Mouse (Mus musculus) limb, embryonic 14.5 days (tissue): ENCODE measurements around the gene Gmds. TPM values are rescaled to one million over a fixed set of nuclear protein-coding genes. Genes with fewer than 3 reads are reported as not detected.

Source experiments
- ATAC-seq: fragments of 200-750 bp; cut with Nextera tagmentation; 2 replicates; pipeline ENCODE4 v1.8.0; 2017; ENCODE audit warnings: low read depth, moderate number of reproducible peaks, moderate TSS enrichment; ENCODE audit not compliant: low FRiP score
- DNase-seq: peaks from one replicate; pipeline ENCODE4 v3.0.0-alpha.2; 2015; ENCODE audit warnings: low spot score
- H3K27ac ChIP-seq: fragments of 300-500 bp; sonication (generic); replicated peaks from 2 replicates; pipeline ENCODE4 v1.5.1; 2014; ENCODE audit warnings: low read depth, mild to moderate bottlenecking, low read length, moderate library complexity, mixed read lengths
- H3K27me3 ChIP-seq: fragments of 300-500 bp; sonication (generic); 2 replicates; pipeline ENCODE4 v1.6.1; 2014; ENCODE audit warnings: low read length, mixed read lengths; ENCODE audit not compliant: control insufficient read depth, insufficient read depth
- H3K36me3 ChIP-seq: fragments of 300-500 bp; sonication (generic); 2 replicates; pipeline ENCODE4 v1.6.1; 2014; ENCODE audit warnings: mild to moderate bottlenecking, low read length, moderate library complexity, mixed read lengths; ENCODE audit not compliant: control insufficient read depth, insufficient read depth
- H3K4me1 ChIP-seq: fragments of 300-500 bp; sonication (generic); 2 replicates; pipeline ENCODE4 v1.6.1; 2014; ENCODE audit warnings: antibody characterized with exemption, low read length, mixed read lengths; ENCODE audit not compliant: control insufficient read depth, insufficient read depth
- H3K4me2 ChIP-seq: fragments of 300-500 bp; sonication (generic); replicated peaks from 2 replicates; pipeline ENCODE4 v1.6.1; 2014; ENCODE audit warnings: low read depth, mild to moderate bottlenecking, low read length, moderate library complexity; ENCODE audit not compliant: severe bottlenecking
- H3K4me3 ChIP-seq: fragments of 300-500 bp; sonication (generic); replicated peaks from 2 replicates; pipeline ENCODE4 v1.5.1; 2014; ENCODE audit warnings: low read length
- H3K9ac ChIP-seq: fragments of 300-500 bp; sonication (generic); 2 replicates; pipeline ENCODE4 v1.6.1; 2014; ENCODE audit warnings: mild to moderate bottlenecking, low read depth, low read length, moderate library complexity; ENCODE audit not compliant: severe bottlenecking
- H3K9me3 ChIP-seq: fragments of 300-500 bp; sonication (generic); 2 replicates; pipeline ENCODE4 v1.6.1; 2016; ENCODE audit warnings: low read length; ENCODE audit not compliant: control insufficient read depth
- POLR2A ChIP-seq: fragments of 200-500 bp; IDR thresholded peaks from 2 replicates; pipeline ENCODE4 v1.8.0; 2012; ENCODE audit warnings: inconsistent platforms, mild to moderate bottlenecking, moderate library complexity, borderline replicate concordance; ENCODE audit not compliant: insufficient read depth, insufficient read length; ENCODE audit errors: extremely low read depth
- WGBS: fragments of 180-500 bp; shearing (Covaris S2); extraction: QIAGEN DNeasy Blood & Tissue Kit; methylation state at CpG from one replicate; pipeline ENCODE4 v1.1.7; 2014; 5-methylcytosine and 5-hydroxymethylcytosine counted together
- polyA plus RNA-seq, 2 experiments: library from polyadenylated mRNA; depleted of rRNA in 1 of 2; stranded (reverse) in 1 of 2; unstranded in 1 of 2; fragments of >200 nt; fragmentation: Nextera tagmentation in 1 of 2; extraction: Ambion mirVana in 1 of 2; gene quantifications; 2 replicates each; pipeline versions ENCODE4 v1.2.1 to v1.2.3; 2012 to 2014

The Gmds gene
- polyA plus RNA-seq, 2 experiments = 31.6 to 39.9 TPM

GRCm38 (mm10) chr13:31926599-31926998 is 411.9 kb downstream of the Gmds start:
- ATAC-seq (no peak), DNase-seq (no peak)
- no peak overlapping the region for H3K27ac ChIP-seq
- H3K27me3 ChIP-seq = no peaks in the 10 kb centered on the region
- H3K4me2 ChIP-seq = no peak overlapping the region
- no peaks in the 10 kb centered on the region for H3K4me1 ChIP-seq
- 76% methylated on average over 5 of the region's 5 CpGs for WGBS
- no peaks in the 10 kb centered on the region for H3K36me3 ChIP-seq
- no peak overlapping the region for H3K4me3 ChIP-seq
- no peak overlapping the region for H3K9ac ChIP-seq
- no peak for TF ChIP-seq POLR2A
- H3K9me3 ChIP-seq = no peaks in the 10 kb centered on the region

DNA sequence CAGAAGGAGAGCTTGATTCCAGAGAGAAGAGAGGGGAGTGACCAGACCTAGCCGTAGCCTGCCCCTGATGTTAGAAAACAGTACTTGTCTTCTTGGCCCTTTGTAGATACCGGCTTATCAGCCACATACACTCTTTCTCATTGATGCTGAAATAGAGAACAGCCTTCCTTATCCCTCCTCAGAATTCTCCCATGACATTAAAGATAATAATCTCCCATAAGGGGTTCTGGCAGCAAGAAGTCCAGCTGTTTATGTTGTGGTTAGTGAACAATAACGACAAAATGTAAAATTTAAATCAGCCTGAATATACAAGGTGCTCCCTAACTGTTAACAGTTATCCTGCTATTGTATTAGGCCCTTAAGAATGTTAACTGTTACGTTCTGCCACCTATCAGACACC is 414.0 kb downstream of the Gmds start:
- no peak overlapping the region for H3K9ac ChIP-seq
- H3K4me2 ChIP-seq = no peak overlapping the region
- no peak for DNase-seq
- no peaks in the 10 kb centered on the region for H3K36me3 ChIP-seq
- TF ChIP-seq POLR2A = no peak
- no peaks in the 10 kb centered on the region for H3K27me3 ChIP-seq
- H3K27ac ChIP-seq = no peak overlapping the region
- no peak for ATAC-seq
- 66% methylated on average over 4 of the region's 4 CpGs for WGBS
- H3K9me3 ChIP-seq = no peaks in the 10 kb centered on the region
- no peaks in the 10 kb centered on the region for H3K4me1 ChIP-seq
- no peak overlapping the region for H3K4me3 ChIP-seq

- Histone ChIP-seq H3K9ac (no peak overlapping the region), H3K27ac (no peak overlapping the region), H3K27me3 (no peaks in the 10 kb centered on the region), H3K9me3 (no peaks in the 10 kb centered on the region), H3K4me2 (no peak overlapping the region), H3K4me3 (no peak overlapping the region), H3K36me3 (no peaks in the 10 kb centered on the region), H3K4me1 (no peaks in the 10 kb centered on the region)
- DNase-seq (no peak), ATAC-seq (no peak)
- WGBS = 84% methylated on average over 2 of the region's 2 CpGs
- TF ChIP-seq POLR2A = no peak
These were observed 418.8 kb downstream of the Gmds start for GRCm38 (mm10) chr13:31919716-31920115.

DNA sequence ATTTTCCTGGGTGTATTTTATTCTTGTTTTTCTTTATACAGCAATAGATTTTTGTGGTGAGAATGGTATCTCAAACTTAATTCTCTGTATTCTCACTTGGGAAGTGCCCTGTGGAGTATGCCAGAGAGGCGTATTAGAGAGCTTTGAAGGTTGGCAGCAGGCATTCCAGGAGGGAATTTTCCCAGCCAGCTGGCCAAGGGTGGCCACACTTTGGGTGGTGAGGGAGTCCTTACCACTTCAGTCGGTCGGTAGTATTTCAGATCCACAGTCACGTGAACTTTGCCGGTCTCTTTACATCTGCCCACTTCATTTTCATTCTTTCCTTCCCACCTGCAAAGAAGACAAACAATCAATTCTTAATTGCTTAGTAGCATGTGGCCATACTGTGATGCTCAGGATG is 421.2 kb downstream of the Gmds start:
- Histone ChIP-seq H3K4me3 (no peak overlapping the region), H3K4me1 (no peaks in the 10 kb centered on the region), H3K27me3 (no peaks in the 10 kb centered on the region), H3K9me3 (no peaks in the 10 kb centered on the region), H3K36me3 (no peaks in the 10 kb centered on the region), H3K27ac (no peak overlapping the region), H3K9ac (no peak overlapping the region), H3K4me2 (no peak overlapping the region)
- WGBS = 52% methylated on average over 5 of the region's 5 CpGs
- no peak for TF ChIP-seq POLR2A
- DNase-seq = no peak
- ATAC-seq = no peak

DNA sequence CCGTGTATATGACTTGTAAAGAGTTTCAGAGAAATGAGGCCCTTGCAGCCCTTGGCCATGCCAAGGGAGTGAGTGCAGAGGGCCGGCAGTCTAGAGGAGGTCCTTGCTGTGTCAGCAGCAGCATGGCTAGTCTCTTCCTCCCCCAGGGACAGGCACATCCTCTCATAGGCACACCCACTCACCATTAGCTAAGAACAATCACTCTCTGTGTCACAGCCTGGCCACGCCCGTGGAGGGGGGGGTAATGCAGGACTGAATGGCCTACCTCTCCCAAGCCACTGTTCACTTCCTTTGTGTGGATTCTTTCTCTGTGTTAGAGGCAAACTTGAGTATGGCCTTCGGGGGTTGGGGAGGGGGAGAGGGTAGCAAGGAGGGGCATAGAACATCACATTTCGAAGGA is 422.8 kb downstream of the Gmds start:
- H3K4me1 ChIP-seq = peaks cover 7% of the 10 kb centered on the region; the same call in 1 of the 2 replicates
- DNase-seq = no peak
- no peaks in the 10 kb centered on the region for H3K27me3 ChIP-seq
- no peak overlapping the region for H3K27ac ChIP-seq
- H3K4me3 ChIP-seq = no peak overlapping the region
- no peak overlapping the region for H3K4me2 ChIP-seq
- TF ChIP-seq POLR2A = no peak
- H3K36me3 ChIP-seq = no peaks in the 10 kb centered on the region
- no peak for ATAC-seq
- 62% methylated on average over 6 of the region's 6 CpGs for WGBS
- H3K9ac ChIP-seq = no peak overlapping the region
- H3K9me3 ChIP-seq = no peaks in the 10 kb centered on the region
